Mouse (Mus musculus) activated CD4-positive, CD25-positive, alpha-beta regulatory T cell (primary cell): ENCODE results near the gene Endog. TPM values are rescaled to one million over a fixed set of nuclear protein-coding genes. Genes with fewer than 3 reads are reported as not detected.

Experiments used
- polyA plus RNA-seq, 2 experiments: library from polyadenylated mRNA; unstranded; fragments of 100-300 nt; shearing (Covaris generic); gene quantifications; one replicate each; pipeline ENCODE4 v1.2.1; 2017

Gene Endog
- 10 to 100 TPM; 15.3 to 20.4 TPM for polyA plus RNA-seq

DNA sequence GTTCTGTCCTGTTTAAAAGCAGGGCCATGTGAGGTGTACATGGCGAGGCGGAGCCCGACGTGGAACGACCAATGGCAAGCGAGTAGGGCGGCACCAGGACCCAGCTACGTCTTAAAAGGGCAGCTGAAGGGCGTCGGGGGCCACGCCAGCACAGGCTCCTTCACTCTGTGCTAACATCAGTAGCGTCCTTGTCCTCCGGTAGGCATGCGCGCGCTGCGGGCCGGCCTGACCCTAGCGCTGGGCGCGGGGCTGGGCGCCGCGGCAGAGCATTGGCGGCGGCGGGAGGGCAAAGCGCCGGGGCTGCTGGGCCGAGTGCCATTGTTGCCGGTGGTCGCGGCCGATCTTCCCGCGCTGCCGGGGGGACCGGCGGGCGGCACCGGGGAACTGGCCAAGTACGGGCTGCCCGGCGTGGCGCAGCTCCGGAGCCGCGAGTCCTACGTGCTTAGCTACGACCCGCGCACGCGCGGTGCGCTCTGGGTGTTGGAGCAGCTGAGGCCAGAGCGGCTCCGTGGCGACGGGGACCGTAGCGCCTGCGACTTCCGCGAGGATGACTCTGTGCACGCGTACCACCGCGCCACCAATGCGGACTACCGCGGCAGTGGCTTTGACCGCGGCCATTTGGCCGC is at the start of gene Endog:
Endog (plus strand) TSS at position 123 of the 626 bp plus-strand sequence.

DNA sequence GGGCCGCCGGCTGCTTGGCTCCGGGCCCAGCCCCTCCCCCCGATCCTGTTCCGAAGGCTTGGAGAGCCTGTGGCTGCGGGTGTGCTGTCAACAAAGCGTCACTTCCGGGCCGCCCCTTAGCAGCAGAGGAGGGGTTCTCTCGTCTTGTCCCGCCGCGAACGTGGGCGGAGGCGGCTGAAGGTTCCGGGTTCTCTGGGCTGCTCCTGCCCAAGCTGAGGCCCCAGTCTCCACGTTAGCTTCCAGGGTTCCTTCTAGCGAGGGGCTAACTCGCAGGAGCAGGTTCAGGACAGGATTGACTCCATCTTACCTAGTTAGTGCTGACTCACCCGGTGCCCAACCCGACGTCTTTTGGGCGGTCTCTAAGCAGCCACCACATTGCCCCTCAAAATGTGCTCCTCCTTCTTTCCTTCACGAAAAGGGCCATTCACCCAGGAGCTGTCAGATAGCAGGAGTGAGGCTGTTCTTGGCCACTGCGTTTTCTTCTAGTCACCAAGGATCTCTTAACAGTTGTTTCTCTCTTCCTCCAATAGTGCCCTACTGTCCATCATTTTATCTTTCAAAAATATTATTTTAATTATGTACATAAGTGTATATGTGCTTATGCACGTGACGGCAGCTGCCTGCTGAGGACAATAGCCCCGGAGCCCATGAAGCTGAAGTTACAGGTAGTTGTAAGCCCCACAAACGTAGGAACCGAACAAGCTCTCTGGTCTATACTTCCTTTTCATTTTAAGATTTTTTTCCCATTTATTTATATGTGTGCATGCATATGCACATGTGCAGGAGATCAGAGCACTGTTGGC is 46.6 kb upstream of the Endog start, which contains the start of gene Zer1:
Zer1 (minus strand) TSS at position 114 of the 803 bp plus-strand sequence.

DNA sequence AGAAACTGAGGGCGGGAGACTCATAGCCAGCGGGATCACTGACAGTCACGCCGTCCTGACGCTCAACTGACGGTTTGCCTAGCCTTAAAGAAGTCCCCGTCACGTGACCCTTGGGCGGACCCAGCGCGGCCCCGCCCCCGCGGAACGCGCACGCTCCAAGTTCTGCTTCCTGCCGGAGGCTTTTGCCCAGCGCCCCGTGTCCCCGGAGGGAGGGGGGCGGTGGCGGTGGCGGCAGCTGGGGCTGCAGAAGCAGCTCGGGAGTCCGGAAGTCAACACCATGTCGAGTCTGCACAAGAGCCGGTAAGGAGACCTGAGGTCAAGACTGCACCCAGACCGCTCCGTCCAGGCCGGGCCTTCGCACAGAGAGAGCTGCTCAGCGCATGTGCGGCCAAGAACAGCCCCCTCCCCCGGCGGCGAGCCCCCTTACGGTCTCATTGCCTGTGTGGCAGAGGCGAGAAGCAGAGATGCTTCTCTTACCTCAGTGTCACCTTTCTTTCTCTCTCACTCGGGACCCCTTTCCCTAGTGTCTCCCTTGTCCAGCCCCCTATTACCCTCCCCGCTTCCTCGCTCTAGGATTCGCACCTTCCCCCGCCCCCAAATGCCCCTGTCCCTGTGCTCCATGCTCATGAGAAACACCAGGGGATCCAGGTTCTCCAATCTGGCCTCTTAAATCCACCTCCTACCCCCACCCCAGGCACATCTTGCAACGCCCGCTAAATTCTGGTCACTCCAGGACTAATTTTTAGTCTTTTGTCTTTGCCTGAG is 37.5 kb upstream of the Endog start, which contains the start of gene Tbc1d13:
Tbc1d13 (plus strand) TSS at position 134 of the 765 bp plus-strand sequence.

DNA sequence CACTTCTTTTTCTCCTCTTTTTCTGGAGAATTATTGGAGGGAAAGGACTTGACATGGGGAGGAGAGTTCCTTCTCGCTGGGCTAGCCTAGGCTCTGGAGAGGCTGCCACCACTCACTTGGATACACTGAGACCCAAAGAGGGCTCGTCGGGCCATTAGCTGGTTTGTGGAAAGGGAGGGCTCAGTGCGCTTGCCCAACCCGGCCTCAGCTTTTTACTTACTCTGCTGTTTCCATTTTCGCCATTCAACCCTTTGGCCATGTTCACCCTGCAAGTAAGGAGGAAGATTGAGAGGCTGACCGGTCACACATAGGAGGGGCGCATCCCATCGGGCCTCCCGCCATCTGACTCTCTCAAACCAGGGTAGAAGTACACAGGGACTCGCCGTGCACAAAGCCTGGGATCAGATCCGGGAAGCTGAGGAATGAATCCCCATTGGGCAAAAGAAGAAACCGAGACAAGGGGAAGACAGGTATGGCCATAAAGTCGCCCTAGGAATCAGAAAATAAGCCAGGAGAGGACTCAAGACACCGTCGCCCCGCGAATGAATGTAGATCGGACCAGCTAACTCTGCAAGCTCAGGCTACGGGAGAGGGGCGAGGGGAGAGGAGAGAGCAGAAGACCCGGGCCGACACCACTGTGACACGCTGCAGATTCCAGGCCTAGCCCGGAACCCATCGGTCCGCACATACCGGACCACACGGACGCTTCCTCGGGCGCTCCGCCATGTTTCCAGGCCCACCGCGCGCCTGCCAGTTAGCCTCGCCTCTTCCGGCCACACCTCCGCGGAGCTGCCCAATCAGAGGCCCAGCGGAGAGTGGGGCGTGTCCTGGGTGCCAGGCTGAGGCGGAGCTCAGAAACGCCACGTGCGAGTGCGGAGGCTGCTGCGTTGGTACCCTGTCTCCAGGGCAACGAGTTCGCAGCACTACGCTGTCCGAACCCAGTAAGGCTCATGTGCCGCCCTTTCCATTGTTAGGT is 6.7 kb downstream of the Endog start, which contains the start of gene Spout1:
Spout1 (minus strand) TSS at position 760 of the 976 bp plus-strand sequence.

DNA sequence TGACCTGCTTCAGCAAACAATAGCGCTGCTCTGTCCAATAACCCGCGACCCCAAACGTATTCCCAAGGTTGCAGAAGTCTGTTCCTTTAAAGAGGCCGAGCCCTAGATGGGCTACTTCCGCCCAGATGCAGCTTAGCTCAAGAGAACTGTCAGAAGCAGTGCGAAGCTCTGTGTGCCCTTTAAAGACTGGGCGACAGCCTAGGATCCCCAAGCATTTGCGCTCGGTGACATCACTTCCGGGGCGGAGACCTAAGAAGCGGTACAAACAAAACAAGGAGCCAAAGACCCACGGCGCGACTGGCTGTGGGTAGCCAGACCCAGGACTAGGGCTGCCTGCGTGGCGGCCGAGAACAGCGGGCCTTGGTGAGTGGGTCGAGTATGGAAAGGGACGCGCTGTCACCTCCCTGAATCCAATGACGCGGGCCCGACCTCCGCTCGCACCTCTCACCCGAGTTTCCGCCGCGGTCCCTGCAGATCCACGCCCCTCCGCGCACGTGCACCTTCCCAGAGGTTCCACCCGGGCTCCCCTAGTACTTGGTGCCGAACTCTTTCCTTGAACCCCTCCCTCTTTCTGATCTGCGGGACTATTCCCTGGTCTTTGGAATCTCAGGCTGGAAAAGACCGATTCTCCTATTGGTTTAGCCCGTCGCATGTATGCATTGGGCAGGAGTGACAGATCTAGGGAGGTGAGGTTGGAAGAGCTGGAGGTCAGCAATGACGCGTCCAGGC is 34.5 kb downstream of the Endog start, which contains the start of gene Kyat1:
Kyat1 (minus strand) TSS at position 219 of the 729 bp plus-strand sequence.

Other genes starting within 250 kb of the Endog start
- 10 to 100 TPM; 53.6 to 55.7 TPM for gene Gle1, start 236.1 kb upstream of the Endog start, polyA plus RNA-seq
- gene Sptan1, start 205.9 kb upstream of the Endog start, polyA plus RNA-seq = 10 to 100 TPM; 65.7 to 97.2 TPM
- gene Wdr34, start 122.6 kb upstream of the Endog start, polyA plus RNA-seq = 1 to 10 TPM in 1 of 2 experiments, under 1 TPM in 1; 0.93 to 1.4 TPM
- gene Set, start 114.1 kb upstream of the Endog start, polyA plus RNA-seq = 100 to 1,000 TPM; 308 to 386 TPM
- gene Pkn3, start 93.8 kb upstream of the Endog start, polyA plus RNA-seq = under 1 TPM; 0.43 to 0.75 TPM
- gene Zdhhc12, start 77.8 kb upstream of the Endog start, polyA plus RNA-seq = 10 to 100 TPM; 29.0 to 33.8 TPM
- 10 to 100 TPM; 52.2 to 53.4 TPM for gene Zer1, start 46.9 kb upstream of the Endog start, polyA plus RNA-seq
- gene Tbc1d13, start 37.7 kb upstream of the Endog start, polyA plus RNA-seq = 1 to 10 TPM; 6.2 to 7.8 TPM
- gene Spout1, start 7.0 kb downstream of the Endog start, polyA plus RNA-seq = 10 to 100 TPM; 27.5 to 36.4 TPM
- 10 to 100 TPM in 1 of 2 experiments, 1 to 10 TPM in 1; 9.9 to 10.6 TPM for gene Kyat1, start 34.4 kb downstream of the Endog start, polyA plus RNA-seq
- gene Lrrc8a, start 66.2 kb downstream of the Endog start, polyA plus RNA-seq = 1 to 10 TPM; 7.7 to 9.7 TPM
- 1 to 10 TPM; 2.3 to 4.6 TPM for gene Gm28035, start 69.1 kb downstream of the Endog start, polyA plus RNA-seq
- gene Phyhd1, start 94.7 kb downstream of the Endog start, polyA plus RNA-seq = 1 to 10 TPM; 4.9 to 8.1 TPM
- not detected for gene Gm28038, start 109.5 kb downstream of the Endog start, polyA plus RNA-seq
- 10 to 100 TPM; 15.1 to 17.4 TPM for gene Dolk, start 114.8 kb downstream of the Endog start, polyA plus RNA-seq
- 10 to 100 TPM; 16.5 to 22.0 TPM for gene Nup188, start 114.9 kb downstream of the Endog start, polyA plus RNA-seq
- 100 to 1,000 TPM; 116 to 126 TPM for gene Sh3glb2, start 187.8 kb downstream of the Endog start, polyA plus RNA-seq
- 10 to 100 TPM in 1 of 2 experiments, 1 to 10 TPM in 1; 4.9 to 12.4 TPM for gene Miga2, start 192.7 kb downstream of the Endog start, polyA plus RNA-seq
- gene Dolpp1, start 220.8 kb downstream of the Endog start, polyA plus RNA-seq = 10 to 100 TPM; 20.8 to 30.3 TPM
- gene Crat, start 244.3 kb downstream of the Endog start, polyA plus RNA-seq = 1 to 10 TPM; 7.5 to 8.8 TPM
- gene Ptpa, start 244.5 kb downstream of the Endog start, polyA plus RNA-seq = 100 to 1,000 TPM in 1 of 2 experiments, 10 to 100 TPM in 1; 78.2 to 113 TPM